Mouse (Mus musculus) heart, postnatal 0 days (tissue): ENCODE measurements around the gene Hes3.

Source experiments
- CTCF ChIP-seq: IDR thresholded peaks from 2 replicates; pipeline ENCODE4 v1.5.1; 2016; ENCODE audit warnings: antibody characterized with exemption, control low read depth, low read depth
- EP300 ChIP-seq: IDR thresholded peaks from 2 replicates; pipeline ENCODE4 v1.6.1; 2016; ENCODE audit warnings: antibody characterized with exemption, low read depth

- TF ChIP-seq CTCF: no peak
- TF ChIP-seq EP300: no peak
These were observed 40.8 kb downstream of the Hes3 start for GRCm38 (mm10) chr4:152250615-152251014.
